Mouse (Mus musculus) small intestine, adult 2 months (tissue): ENCODE data around the gene Hdac4.

Experiments
- CTCF ChIP-seq: fragments of 200-500 bp; IDR thresholded peaks from 2 replicates; pipeline ENCODE4 v1.5.1; 2012; ENCODE audit warnings: low read depth, mild to moderate bottlenecking, control low read depth, inconsistent platforms, low read length, moderate library complexity, mixed read lengths; ENCODE audit not compliant: insufficient replicate concordance, insufficient read length; ENCODE audit errors: extremely low read depth
- POLR2A ChIP-seq: fragments of 200-500 bp; IDR thresholded peaks from 2 replicates; pipeline ENCODE4 v1.6.1; 2012; ENCODE audit warnings: low read depth, mild to moderate bottlenecking, control low read depth, inconsistent platforms, low read length, moderate library complexity

DNA sequence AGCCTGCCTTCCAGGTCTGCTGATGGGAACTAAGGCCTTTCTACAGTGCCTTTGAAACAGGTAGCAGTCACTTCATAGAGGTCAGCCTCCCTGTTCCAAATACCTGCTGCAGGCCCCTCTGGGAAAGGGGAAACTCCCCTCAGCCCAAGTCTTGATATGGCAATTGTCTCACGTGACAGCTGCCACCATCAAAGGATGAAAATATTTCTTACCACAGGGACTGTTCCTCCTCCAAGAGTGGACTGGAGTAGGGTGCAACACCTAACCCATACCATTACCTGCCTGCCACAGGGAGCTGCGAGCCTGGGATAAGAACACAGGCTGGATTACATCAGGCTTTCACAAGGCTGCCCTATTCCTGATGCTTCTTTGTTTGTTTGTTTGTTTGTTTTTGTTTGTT is 88.0 kb downstream of the Hdac4 start:
- TF ChIP-seq CTCF (no peak), POLR2A (no peak)
